Mouse (Mus musculus) erythroblast, embryonic 14.5 days (primary cell): ENCODE measurements around the gene Olfr700.

Experiments
- GATA1 ChIP-seq: IDR thresholded peaks from 2 replicates; pipeline ENCODE4 v1.6.1; 2012; ENCODE audit warnings: low read length, inconsistent platforms, mixed read lengths
- TAL1 ChIP-seq: IDR thresholded peaks from 3 replicates; pipeline ENCODE4 v1.6.1; 2012; ENCODE audit warnings: low read length, inconsistent platforms, mixed read lengths

DNA sequence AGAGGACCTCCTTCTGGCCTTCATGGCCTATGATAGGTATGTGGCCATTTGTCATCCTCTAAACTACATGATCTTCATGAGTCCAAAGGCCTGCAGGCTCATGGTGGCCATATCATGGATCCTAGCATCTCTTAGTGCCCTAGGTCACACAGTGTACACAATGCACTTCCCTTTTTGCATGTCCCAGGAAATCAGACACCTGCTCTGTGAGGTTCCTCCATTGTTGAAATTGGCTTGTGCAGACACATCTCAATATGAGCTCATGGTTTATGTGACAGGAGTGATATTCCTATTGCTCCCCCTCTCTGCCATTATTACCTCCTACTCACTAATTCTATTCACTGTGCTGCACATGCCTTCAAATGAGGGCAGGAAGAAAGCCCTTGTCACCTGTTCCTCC is 9.8 kb upstream of the Olfr700 start:
- TF ChIP-seq TAL1 (no peak), GATA1 (no peak)
